Mouse (Mus musculus) MEL (cell line): Measurements from ENCODE around the gene Sipa1l2. TPM values are rescaled to one million over a fixed set of nuclear protein-coding genes. Genes with fewer than 3 reads are reported as not detected.

Experiments used
- DNase-seq: peaks from one replicate; pipeline ENCODE4 v3.0.0; 2011; ENCODE audit warnings: low read depth, low spot score
- H3K27ac ChIP-seq: 2 replicates; pipeline ENCODE4 v1.5.1; 2012; ENCODE audit warnings: low read depth, mild to moderate bottlenecking, control low read depth, low read length, moderate library complexity; ENCODE audit not compliant: control insufficient read depth
- H3K27me3 ChIP-seq, 2 experiments: fragments of 150-350 bp in 1 of 2; sonication (generic) in 1 of 2; 2 replicates each; pipeline ENCODE4 v1.6.1; 2012; ENCODE audit warnings: low read length in 2 of 2, mild to moderate bottlenecking in 2 of 2, improper control_type of control experiment in 1 of 2, moderate library complexity in 1 of 2; ENCODE audit not compliant: insufficient read depth in 2 of 2, control insufficient read depth in 1 of 2
- H3K36me3 ChIP-seq, 2 experiments: 2 replicates each; pipeline ENCODE4 v1.6.1; 2012 to 2014; ENCODE audit warnings: low read length in 2 of 2, improper control_type of control experiment in 1 of 2, inconsistent platforms in 1 of 2, mild to moderate bottlenecking in 1 of 2; ENCODE audit not compliant: insufficient read depth in 2 of 2, control insufficient read depth in 1 of 2
- H3K4me1 ChIP-seq, 2 experiments: fragments of 150-350 bp in 1 of 2; sonication (generic) in 1 of 2; 2 replicates each; pipeline ENCODE4 v1.6.1; 2012; ENCODE audit warnings: low read length in 2 of 2, improper control_type of control experiment in 1 of 2, mild to moderate bottlenecking in 1 of 2; ENCODE audit not compliant: insufficient read depth in 2 of 2, control insufficient read depth in 1 of 2
- H3K4me3 ChIP-seq, 2 experiments: fragments of 150-350 bp in 1 of 2; sonication (generic) in 1 of 2; 2 replicates each; pipeline ENCODE4 v1.5.1; 2012; ENCODE audit warnings: low read depth in 2 of 2, low read length in 2 of 2, mild to moderate bottlenecking in 2 of 2, moderate library complexity in 2 of 2, control low read depth in 1 of 2, improper control_type of control experiment in 1 of 2; ENCODE audit not compliant: control insufficient read depth in 1 of 2, insufficient read depth in 1 of 2
- H3K79me2 ChIP-seq: 2 replicates; pipeline ENCODE4 v1.6.1; 2012; ENCODE audit warnings: mild to moderate bottlenecking, low read length, moderate library complexity; ENCODE audit not compliant: control insufficient read depth, poor library complexity, insufficient read depth
- H3K9ac ChIP-seq: 2 replicates; pipeline ENCODE4 v1.6.1; 2012; ENCODE audit warnings: low read depth, mild to moderate bottlenecking, control low read depth, low read length, moderate library complexity; ENCODE audit not compliant: control insufficient read depth, poor library complexity, severe bottlenecking
- H3K9me3 ChIP-seq: fragments of 150-350 bp; sonication (generic); replicated peaks from 2 replicates; pipeline ENCODE4 v1.6.1; 2012; ENCODE audit warnings: mild to moderate bottlenecking, low read length, improper control_type of control experiment, moderate library complexity; ENCODE audit not compliant: insufficient read depth
- BHLHE40 ChIP-seq: IDR thresholded peaks from 2 replicates; pipeline ENCODE4 v1.6.1; 2012; ENCODE audit warnings: low read depth, mild to moderate bottlenecking, inconsistent platforms, low read length, improper control_type of control experiment, borderline replicate concordance
- CHD1 ChIP-seq: IDR thresholded peaks from 2 replicates; pipeline ENCODE4 v1.6.1; 2012; ENCODE audit warnings: low read depth, mild to moderate bottlenecking, inconsistent platforms, low read length, improper control_type of control experiment
- CTCF ChIP-seq, 3 experiments: IDR thresholded peaks in 2 of 3; conservative IDR thresholded peaks in 1 of 3; 2 replicates each; pipeline ENCODE4 v1.5.1; 2011 to 2012; ENCODE audit warnings: low read length in 3 of 3, low read depth in 2 of 3, mild to moderate bottlenecking in 2 of 3, improper control_type of control experiment in 1 of 3, inconsistent platforms in 1 of 3, mixed read lengths in 1 of 3, moderate library complexity in 1 of 3; ENCODE audit not compliant: control insufficient read depth in 1 of 3, insufficient read depth in 1 of 3, poor library complexity in 1 of 3, severe bottlenecking in 1 of 3
- ETS1 ChIP-seq: IDR thresholded peaks from 2 replicates; pipeline ENCODE4 v1.6.1; 2012; ENCODE audit warnings: low read depth, mild to moderate bottlenecking, inconsistent platforms, low read length, improper control_type of control experiment, moderate library complexity
- GABPA ChIP-seq: IDR thresholded peaks from 2 replicates; pipeline ENCODE4 v1.6.1; 2012; ENCODE audit warnings: low read depth, mild to moderate bottlenecking, inconsistent platforms, low read length, improper control_type of control experiment, moderate library complexity
- KAT2A ChIP-seq: conservative IDR thresholded peaks from 2 replicates; pipeline ENCODE4 v1.6.1; 2012; ENCODE audit warnings: low read depth, low read length, improper control_type of control experiment, inconsistent platforms
- MAFK ChIP-seq: IDR thresholded peaks from 2 replicates; pipeline ENCODE4 v1.6.1; 2011; ENCODE audit warnings: low read depth, mild to moderate bottlenecking, low read length, improper control_type of control experiment, borderline replicate concordance
- MAX ChIP-seq: IDR thresholded peaks from 2 replicates; pipeline ENCODE4 v1.6.1; 2011; ENCODE audit warnings: low read length, improper control_type of control experiment
- NELFE ChIP-seq: IDR thresholded peaks from 2 replicates; pipeline ENCODE4 v1.6.1; 2011; ENCODE audit warnings: low read depth, low read length, improper control_type of control experiment
- POLR2A ChIP-seq, 2 experiments: IDR thresholded peaks; 2 replicates each; pipeline ENCODE4 v1.6.1; 2011 to 2012; ENCODE audit warnings: low read length in 2 of 2, mild to moderate bottlenecking in 2 of 2, control low read depth in 1 of 2, improper control_type of control experiment in 1 of 2, low read depth in 1 of 2, moderate library complexity in 1 of 2; ENCODE audit not compliant: control insufficient read depth in 1 of 2, insufficient read depth in 1 of 2, poor library complexity in 1 of 2
- POLR2AphosphoS5 ChIP-seq: IDR thresholded peaks from 2 replicates; pipeline ENCODE4 v1.6.1; 2012; ENCODE audit warnings: low read depth, borderline replicate concordance, mild to moderate bottlenecking, inconsistent platforms, low read length, moderate library complexity, mixed read lengths
- RAD21 ChIP-seq: IDR thresholded peaks from 2 replicates; pipeline ENCODE4 v1.6.1; 2011; ENCODE audit warnings: mild to moderate bottlenecking, low read depth, low read length, improper control_type of control experiment
- RCOR1 ChIP-seq: IDR thresholded peaks from 2 replicates; pipeline ENCODE4 v1.6.1; 2012; ENCODE audit warnings: low read depth, mild to moderate bottlenecking, inconsistent platforms, low read length, improper control_type of control experiment
- SMC3 ChIP-seq: IDR thresholded peaks from 2 replicates; pipeline ENCODE4 v1.6.1; 2011; ENCODE audit warnings: low read depth, low read length, improper control_type of control experiment
- TBP ChIP-seq: IDR thresholded peaks from 2 replicates; pipeline ENCODE4 v1.8.0; 2011; ENCODE audit warnings: low read depth, low read length, improper control_type of control experiment
- TCF12 ChIP-seq: IDR thresholded peaks from 2 replicates; pipeline ENCODE4 v1.6.1; 2014; ENCODE audit warnings: low read depth, mild to moderate bottlenecking, inconsistent platforms, low read length, improper control_type of control experiment, moderate library complexity
- USF2 ChIP-seq, 2 experiments: IDR thresholded peaks; 2 replicates each; pipeline ENCODE4 v1.6.1; 2011 to 2012; ENCODE audit warnings: improper control_type of control experiment in 2 of 2, low read length in 2 of 2, borderline replicate concordance in 1 of 2, inconsistent platforms in 1 of 2, low read depth in 1 of 2, mild to moderate bottlenecking in 1 of 2; ENCODE audit not compliant: insufficient read depth in 1 of 2
- polyA plus RNA-seq, 2 experiments: library from polyadenylated mRNA; stranded (reverse) in 1 of 2; unstranded in 1 of 2; fragments of >175 nt in 1 of 2; fragments of >200 nt in 1 of 2; gene quantifications; 2 replicates each; pipeline versions ENCODE4 v1.2.1 to v1.2.4; 2012; ENCODE audit warnings: low replicate concordance in 2 of 2, low read depth in 1 of 2; ENCODE audit not compliant: insufficient read length in 2 of 2, insufficient read depth in 1 of 2, missing spikeins in 1 of 2
- total RNA-seq: library from RNA; depleted of rRNA; stranded (reverse); fragments of 300-350 nt; gene quantifications from 2 replicates; pipeline ENCODE4 v1.2.3, GENCODE M21; 2012

Sipa1l2 gene
- total and polyA plus RNA-seq, 3 experiments = not detected

GRCm38 (mm10) chr8:125574280-125574679 is 4.7 kb upstream of the Sipa1l2 start:
- H3K36me3 ChIP-seq = no peaks in the 10 kb centered on the region
- peak; percentile 35 for DNase-seq
- no peaks in the 10 kb centered on the region for H3K4me1 ChIP-seq
- TF ChIP-seq GABPA (no peak), CTCF (IDR thresholded peaks at IDR 0.05 in 2 of 3, conservative IDR thresholded peaks at IDR 0.05 in 1 of 3; ENCODE audit: control insufficient read depth in 1 of 3, insufficient read depth in 1 of 3, low read depth in 2 of 3, low read length in 3 of 3, poor library complexity in 1 of 3, severe bottlenecking in 1 of 3) (peak; percentile 33 to 71 (median 61)), RAD21 (peak; percentile 36), SMC3 (peak; percentile 70)
- TF ChIP-seq, all 39 proteins: peak for 3
- Histone ChIP-seq H3K9ac (no peak overlapping the region), H3K27me3 (no peaks in the 10 kb centered on the region), H3K79me2 (no peaks in the 10 kb centered on the region), H3K4me3 (no peak overlapping the region), H3K27ac (no peak overlapping the region), H3K9me3 (no peaks in the 10 kb centered on the region)

DNA sequence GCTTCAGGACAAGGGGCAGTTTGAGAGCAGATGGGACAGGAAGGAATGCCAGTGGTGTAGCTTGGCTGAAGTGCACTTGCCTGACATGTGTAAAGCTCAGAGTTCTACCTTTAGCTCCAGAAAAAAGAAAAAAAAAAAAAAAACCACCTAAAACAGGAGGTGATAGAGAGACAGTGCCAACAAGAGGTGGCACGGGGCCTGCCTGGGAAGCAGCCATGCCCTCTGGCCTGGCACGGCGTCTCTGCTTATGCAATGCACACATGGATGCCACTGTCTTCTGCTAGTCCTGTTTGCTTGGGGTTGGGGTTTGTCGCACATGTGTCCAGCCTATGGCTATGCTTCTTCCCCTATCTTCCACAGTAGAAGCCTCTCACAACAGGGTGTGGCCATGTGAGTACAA is 2.6 kb upstream of the Sipa1l2 start:
- Histone ChIP-seq H3K27me3 (no peaks in the 10 kb centered on the region), H3K79me2 (no peaks in the 10 kb centered on the region), H3K4me1 (no peaks in the 10 kb centered on the region), H3K9ac (no peak overlapping the region), H3K4me3 (no peak overlapping the region), H3K36me3 (no peaks in the 10 kb centered on the region), H3K9me3 (no peaks in the 10 kb centered on the region; the same call in 1 of the 2 replicates), H3K27ac (no peak overlapping the region)
- no peak for DNase-seq
- no peak for TF ChIP-seq POLR2AphosphoS5
- TF ChIP-seq MAX = no peak
- TF ChIP-seq SMC3 = no peak
- TF ChIP-seq MAFK = no peak
- no peak for TF ChIP-seq POLR2A (IDR thresholded peaks at IDR 0.05; ENCODE audit: control insufficient read depth in 1 of 2, insufficient read depth in 1 of 2, low read depth in 1 of 2, low read length in 2 of 2, poor library complexity in 1 of 2)
- TF ChIP-seq USF2 (IDR thresholded peaks at IDR 0.05; ENCODE audit: borderline replicate concordance in 1 of 2, insufficient read depth in 1 of 2, low read depth in 1 of 2, low read length in 2 of 2) = no peak
- TF ChIP-seq ETS1 = no peak
- TF ChIP-seq KAT2A = no peak
- TF ChIP-seq CHD1 = no peak
- no peak for TF ChIP-seq TCF12
- TF ChIP-seq RCOR1 = no peak
- TF ChIP-seq CTCF (IDR thresholded peaks at IDR 0.05 in 2 of 3, conservative IDR thresholded peaks at IDR 0.05 in 1 of 3; ENCODE audit: control insufficient read depth in 1 of 3, insufficient read depth in 1 of 3, low read depth in 2 of 3, low read length in 3 of 3, poor library complexity in 1 of 3, severe bottlenecking in 1 of 3) = no peak
- TF ChIP-seq NELFE = no peak
- TF ChIP-seq TBP = no peak
- no peak for TF ChIP-seq BHLHE40
